ENCODE assay signal across 8 mouse cellular contexts in genomic region chr19:20434541-20434940, GRCm38 (mm10). TPM values are rescaled to one million over a fixed set of nuclear protein-coding genes. Genes with fewer than 3 reads are reported as not detected.
A peak's percentile ranks its signal among the peaks of the same experiment; 100 is the strongest.
DNase-seq lines count a peak whose midpoint lies in the region; ATAC-seq and TF ChIP-seq lines count a peak whose summit lies in the region.

No protein-coding gene starts in this region.

- no peak overlapping the region for H3K4me2 ChIP-seq in forebrain, postnatal 0 days (ENCODE audit: low read depth)

- H3K4me1 ChIP-seq in heart, adult 2 months (ENCODE audit: control insufficient read depth, insufficient read depth, low read length): no peaks in the 10 kb centered on the region
- H3K4me1 ChIP-seq in bone marrow macrophage, adult 2 months (ENCODE audit: control insufficient read depth, insufficient read depth, low read length): no peaks in the 10 kb centered on the region; the same call in 1 of the 2 replicates
- H3K4me1 ChIP-seq in forebrain, postnatal 0 days (ENCODE audit: insufficient read depth): no peaks in the 10 kb centered on the region

- H3K4me3 ChIP-seq in heart, adult 2 months: no peak overlapping the region
- H3K4me3 ChIP-seq in bone marrow macrophage, adult 2 months (ENCODE audit: insufficient read depth, low read length): no peak overlapping the region
- H3K4me3 ChIP-seq in forebrain, postnatal 0 days (ENCODE audit: low read depth, low read length): no peak overlapping the region

- TF ChIP-seq POLR2A in heart, adult 2 months (IDR thresholded peaks at IDR 0.05; ENCODE audit: insufficient read depth, low read depth, low read length): no peak
- TF ChIP-seq POLR2A in bone marrow macrophage, adult 2 months (IDR thresholded peaks at IDR 0.05; ENCODE audit: borderline replicate concordance, low read depth, low read length): no peak

- 8% methylated on average over 3 of the region's 3 CpGs for whole genome bisulfite sequencing in heart, adult 2 months
- 17% methylated on average over 3 of the region's 3 CpGs for WGBS in forebrain, postnatal 0 days

- H3K79me2 ChIP-seq in heart, adult 2 months (replicated peaks; ENCODE audit: control insufficient read depth, insufficient read depth, low read length): no peaks in the 10 kb centered on the region

- 0 out of 2 replicates have a peak, but pooled peaks have one; percentile 40 for ATAC-seq in forebrain, postnatal 0 days
- ATAC-seq in monocyte, adult 5-6 weeks (replicated peaks; ENCODE audit: insufficient number of reproducible peaks, low FRiP score, low TSS enrichment, poor library complexity, severe bottlenecking): peak; percentile 85

- intact Hi-C loops in heart, adult 2 months (cut with DNase I): loop anchor here (1.0 kb wide), 1 partner anchor 72 kb away; no protein-coding TSS in a partner anchor
- intact Hi-C loops in left cerebral cortex, postnatal 25 days (cut with DNase I): loop anchor here (2.0 to 10.0 kb wide), 2 partner anchors 72 to 1560 kb away; no protein-coding TSS in a partner anchor

- H3K9ac ChIP-seq in heart, adult 2 months (ENCODE audit: low read depth, low read length): no peak overlapping the region
- no peak overlapping the region for H3K9ac ChIP-seq in forebrain, postnatal 0 days

- no peaks in the 10 kb centered on the region for H3K27me3 ChIP-seq in heart, adult 2 months (ENCODE audit: control insufficient read depth, insufficient read depth, low read length)
- H3K27me3 ChIP-seq in forebrain, postnatal 0 days (ENCODE audit: insufficient read depth, low read length): no peaks in the 10 kb centered on the region

- no peak for TF ChIP-seq EP300 in heart, adult 2 months (IDR thresholded peaks at IDR 0.05; ENCODE audit: insufficient read depth, low read depth, low read length)

- no peaks in the 10 kb centered on the region for H3K36me3 ChIP-seq in heart, adult 2 months (ENCODE audit: control insufficient read depth, insufficient read depth, low read length)
- no peaks in the 10 kb centered on the region for H3K36me3 ChIP-seq in forebrain, postnatal 0 days (ENCODE audit: insufficient read depth)

- TF ChIP-seq CTCF in heart, adult 2 months (IDR thresholded peaks at IDR 0.05): peak; percentile 88
- peak; percentile 58; the same call in 1 of the 2 replicates for TF ChIP-seq CTCF in bone marrow macrophage, adult 2 months (IDR thresholded peaks at IDR 0.05; ENCODE audit: low read depth, low read length)
- TF ChIP-seq CTCF in forebrain, postnatal 0 days (IDR thresholded peaks at IDR 0.05; ENCODE audit: low read depth): peak; percentile 72

- H3K9me3 ChIP-seq in forebrain, postnatal 0 days (ENCODE audit: low read length): no peaks in the 10 kb centered on the region

- DNase-seq in heart, adult 2 months: peak; percentile 28 to 59
- no peak for DNase-seq in heart, adult 11 months
- DNase-seq in forebrain, postnatal 0 days: peak; percentile 59
- peak; percentile 12 for DNase-seq in kidney, adult 11 months
- DNase-seq in left cerebral cortex, postnatal 25 days (ENCODE audit: low spot score in 2 of 2): peak; percentile 48 to 50
- DNase-seq in telencephalon, adult 2 months (ENCODE audit: low read depth, low spot score): peak; percentile 17

- no peak overlapping the region for H3K27ac ChIP-seq in heart, adult 2 months
- H3K27ac ChIP-seq in bone marrow macrophage, adult 2 months (ENCODE audit: insufficient read depth, low read depth, low read length): no peak overlapping the region
- no peak overlapping the region for H3K27ac ChIP-seq in forebrain, postnatal 0 days (ENCODE audit: low read depth, low read length)

RNA-seq across cellular contexts. Expression of gene Anxa1, which starts 43.8 kb away (rescaled TPM):
- total RNA-seq in heart, adult 2 months (2021): 10 to 100 TPM; 17.3 to 19.9 TPM
- polyA plus RNA-seq in heart, adult 2 months (2012; rRNA removed): 10.4 and 13.6 TPM in 2 replicates
- polyA plus RNA-seq in bone marrow macrophage, adult 2 months (2012; ENCODE audit: insufficient read depth, insufficient read length, missing spikeins): 527 and 594 TPM in 2 replicates
- total RNA-seq in forebrain, postnatal 0 days (2014; rRNA removed): 5.8 and 7.0 TPM in 2 replicates
- polyA plus RNA-seq in forebrain, postnatal 0 days (2015; fragmentation: Nextera tagmentation; extraction: Ambion mirVana): 15.3 and 16.8 TPM in 2 replicates
- 1 to 10 TPM; 1.8 to 3.0 TPM for total RNA-seq in left cerebral cortex, postnatal 25 days (2021)
- total RNA-seq in monocyte, adult 5-6 weeks (2017): 354 to 449 TPM (median 418 TPM) in 3 replicates

RNA-seq across cellular contexts. Expression of gene Aldh1a1, which starts 58.0 kb away (rescaled TPM):
- total RNA-seq in heart, adult 2 months (2021): 10 to 100 TPM; 23.3 to 25.8 TPM
- polyA plus RNA-seq in heart, adult 2 months (2012; rRNA removed): 18.4 and 24.1 TPM in 2 replicates
- not detected in 2 replicates for polyA plus RNA-seq in bone marrow macrophage, adult 2 months (2012; ENCODE audit: insufficient read depth, insufficient read length, missing spikeins)
- 3.4 and 7.2 TPM in 2 replicates for total RNA-seq in forebrain, postnatal 0 days (2014; rRNA removed)
- 3.0 and 3.2 TPM in 2 replicates for polyA plus RNA-seq in forebrain, postnatal 0 days (2015; fragmentation: Nextera tagmentation; extraction: Ambion mirVana)
- 10 to 100 TPM; 54.6 to 69.8 TPM for total RNA-seq in left cerebral cortex, postnatal 25 days (2021)
- 7.9 to 14.9 TPM (median 8.8 TPM) in 3 replicates for total RNA-seq in monocyte, adult 5-6 weeks (2017)

Comparison
In these comparisons a context has a peak if more than half of its experiments do, and no peak if none do; other contexts are left out.
1. RNA of gene Anxa1, which starts 43.8 kb away (total RNA-seq): 354 to 449 TPM in monocyte, adult 5-6 weeks; 17.3 to 19.9 TPM in heart, adult 2 months, 5.8 to 7.0 TPM in forebrain, postnatal 0 days and 1.8 to 3.0 TPM in left cerebral cortex, postnatal 25 days; every median in the first group is over 10 times any median in the second.
2. Peak in every context shown above with its lines, with median percentiles within 50 percentile points of each other: CTCF ChIP-seq.